Mouse (Mus musculus): Measurements from ENCODE around the gene Glyr1.

DNA sequence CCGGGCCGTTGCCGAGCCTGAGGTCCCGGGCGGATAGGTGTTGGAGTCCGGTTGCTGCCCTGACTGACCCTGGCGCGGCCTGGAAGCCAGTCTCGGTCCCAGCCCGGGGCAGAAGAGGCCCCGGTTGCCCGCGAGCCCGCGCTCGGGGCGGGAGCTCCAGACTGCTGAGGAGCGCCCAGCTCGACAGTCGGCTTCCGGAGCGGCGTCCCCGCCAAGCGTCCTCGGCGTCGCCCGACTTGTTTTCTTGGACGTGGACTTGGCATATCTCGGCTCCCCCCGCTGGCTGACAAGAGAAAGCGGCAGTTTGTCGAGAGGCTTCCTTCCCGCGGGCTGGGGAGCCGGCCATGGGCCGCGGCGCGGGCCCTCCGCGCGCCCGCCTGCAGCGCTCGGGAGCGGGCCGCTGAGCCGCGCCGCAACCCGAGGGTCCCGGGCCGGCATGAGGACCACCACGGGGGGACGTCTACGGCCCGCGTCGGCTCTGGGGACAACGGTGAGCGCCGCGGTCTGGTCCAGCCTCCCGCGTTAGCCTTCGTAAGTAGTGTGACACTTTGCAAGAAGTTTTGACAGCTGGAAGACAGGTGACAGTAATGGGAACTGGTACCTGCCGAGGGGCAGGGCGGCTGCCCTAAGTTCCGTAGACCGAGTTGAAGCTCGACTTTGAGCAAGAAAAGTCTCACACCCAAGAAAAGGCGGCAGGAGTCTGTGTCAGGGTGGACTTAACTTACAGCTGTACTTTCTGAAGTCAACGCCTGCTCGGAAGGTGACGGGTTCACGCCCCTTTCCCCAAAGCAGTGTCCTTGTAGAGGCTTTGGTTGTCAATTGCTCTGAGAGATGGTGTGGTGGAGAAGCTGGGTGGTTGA is 818 bp upstream of the Glyr1 start:
- TF ChIP-seq TAL1 (IDR thresholded peaks at IDR 0.05; ENCODE audit: low read length): no peak
- no peak for TF ChIP-seq GATA1 (IDR thresholded peaks at IDR 0.05; ENCODE audit: low read length)
